Mouse (Mus musculus): ENCODE results near the gene H2-Q7. TPM values are rescaled to one million over a fixed set of nuclear protein-coding genes. Genes with fewer than 3 reads are reported as not detected.

H2-Q7 gene
- total RNA-seq, 2 experiments from 2014 or later: 0.77 to 26.3 TPM

Other genes with a start within 250 kb of the H2-Q7 start
- gene Ltb, start 244.7 kb upstream of the H2-Q7 start, total RNA-seq (2015; ENCODE audit: low replicate concordance): 4.6 TPM in 1 of 2 replicates, not detected in the other
- 1.7 and 3.8 TPM in 2 replicates for gene Ltb, start 244.7 kb upstream of the H2-Q7 start, total RNA-seq (2017; ENCODE audit: low replicate concordance)
- gene Tnf, start 237.1 kb upstream of the H2-Q7 start, total RNA-seq (2015; ENCODE audit: low replicate concordance): 10.7 and 19.2 TPM in 2 replicates
- 2.8 and 8.3 TPM in 2 replicates for gene Tnf, start 237.1 kb upstream of the H2-Q7 start, total RNA-seq (2017; ENCODE audit: low replicate concordance)
- gene Lta, start 233.8 kb upstream of the H2-Q7 start, total RNA-seq (2015; ENCODE audit: low replicate concordance): not detected in 2 replicates
- not detected in 2 replicates for gene Lta, start 233.8 kb upstream of the H2-Q7 start, total RNA-seq (2017; ENCODE audit: low replicate concordance)
- gene Gm16181, start 218.3 kb upstream of the H2-Q7 start, total RNA-seq (2015; ENCODE audit: low replicate concordance): not detected in 2 replicates
- gene Gm16181, start 218.3 kb upstream of the H2-Q7 start, total RNA-seq (2017; ENCODE audit: low replicate concordance): not detected in 2 replicates
- 1.0 and 2.7 TPM in 2 replicates for gene Atp6v1g2, start 205.5 kb upstream of the H2-Q7 start, total RNA-seq (2015; ENCODE audit: low replicate concordance)
- 3.8 TPM in 1 of 2 replicates, not detected in the other for gene Atp6v1g2, start 205.5 kb upstream of the H2-Q7 start, total RNA-seq (2017; ENCODE audit: low replicate concordance)
- gene Nfkbil1, start 203.4 kb upstream of the H2-Q7 start, total RNA-seq (2015; ENCODE audit: low replicate concordance): 0.58 and 1.0 TPM in 2 replicates
- 2.2 TPM in 1 of 2 replicates, not detected in the other for gene Nfkbil1, start 203.4 kb upstream of the H2-Q7 start, total RNA-seq (2017; ENCODE audit: low replicate concordance)
- gene Ddx39b, start 197.4 kb upstream of the H2-Q7 start, total RNA-seq (2015; ENCODE audit: low replicate concordance): 65.7 and 80.5 TPM in 2 replicates
- 48.1 and 50.2 TPM in 2 replicates for gene Ddx39b, start 197.4 kb upstream of the H2-Q7 start, total RNA-seq (2017; ENCODE audit: low replicate concordance)
- gene H2-D1, start 176.4 kb upstream of the H2-Q7 start, total RNA-seq (2015; ENCODE audit: low replicate concordance): 117 and 224 TPM in 2 replicates
- gene H2-D1, start 176.4 kb upstream of the H2-Q7 start, total RNA-seq (2017; ENCODE audit: low replicate concordance): 217 and 402 TPM in 2 replicates
- gene H2-Q1, start 118.8 kb upstream of the H2-Q7 start, total RNA-seq (2015; ENCODE audit: low replicate concordance): not detected in 2 replicates
- gene H2-Q1, start 118.8 kb upstream of the H2-Q7 start, total RNA-seq (2017; ENCODE audit: low replicate concordance): not detected in 2 replicates
- not detected in 2 replicates for gene H2-Q2, start 96.9 kb upstream of the H2-Q7 start, total RNA-seq (2015; ENCODE audit: low replicate concordance)
- not detected in 2 replicates for gene H2-Q2, start 96.9 kb upstream of the H2-Q7 start, total RNA-seq (2017; ENCODE audit: low replicate concordance)
- 3.6 and 5.6 TPM in 2 replicates for gene H2-Q4, start 59.5 kb upstream of the H2-Q7 start, total RNA-seq (2015; ENCODE audit: low replicate concordance)
- 8.3 and 8.9 TPM in 2 replicates for gene H2-Q4, start 59.5 kb upstream of the H2-Q7 start, total RNA-seq (2017; ENCODE audit: low replicate concordance)
- 5.6 and 8.5 TPM in 2 replicates for gene H2-Q6, start 14.3 kb upstream of the H2-Q7 start, total RNA-seq (2015; ENCODE audit: low replicate concordance)
- 5.9 and 7.7 TPM in 2 replicates for gene H2-Q6, start 14.3 kb upstream of the H2-Q7 start, total RNA-seq (2017; ENCODE audit: low replicate concordance)
- 0.84 and 8.3 TPM in 2 replicates for gene H2-Q10, start 30.9 kb downstream of the H2-Q7 start, total RNA-seq (2015; ENCODE audit: low replicate concordance)
- 1.0 and 2.5 TPM in 2 replicates for gene H2-Q10, start 30.9 kb downstream of the H2-Q7 start, total RNA-seq (2017; ENCODE audit: low replicate concordance)
- 1.0 TPM in 1 of 2 replicates, not detected in the other for gene Pou5f1, start 66.9 kb downstream of the H2-Q7 start, total RNA-seq (2015; ENCODE audit: low replicate concordance)
- gene Pou5f1, start 66.9 kb downstream of the H2-Q7 start, total RNA-seq (2017; ENCODE audit: low replicate concordance): not detected in 2 replicates
- 18.4 and 30.3 TPM in 2 replicates for gene Tcf19, start 77.7 kb downstream of the H2-Q7 start, total RNA-seq (2015; ENCODE audit: low replicate concordance)
- 18.8 and 19.0 TPM in 2 replicates for gene Tcf19, start 77.7 kb downstream of the H2-Q7 start, total RNA-seq (2017; ENCODE audit: low replicate concordance)
- gene Cchcr1, start 77.9 kb downstream of the H2-Q7 start, total RNA-seq (2015; ENCODE audit: low replicate concordance): 4.2 and 9.4 TPM in 2 replicates
- 25.9 and 66.8 TPM in 2 replicates for gene Cchcr1, start 77.9 kb downstream of the H2-Q7 start, total RNA-seq (2017; ENCODE audit: low replicate concordance)
- 1.3 TPM in 1 of 2 replicates, not detected in the other for gene Psors1c2, start 94.0 kb downstream of the H2-Q7 start, total RNA-seq (2015; ENCODE audit: low replicate concordance)
- not detected in 2 replicates for gene Psors1c2, start 94.0 kb downstream of the H2-Q7 start, total RNA-seq (2017; ENCODE audit: low replicate concordance)
- gene Cdsn, start 113.0 kb downstream of the H2-Q7 start, total RNA-seq (2015; ENCODE audit: low replicate concordance): not detected in 2 replicates
- gene Cdsn, start 113.0 kb downstream of the H2-Q7 start, total RNA-seq (2017; ENCODE audit: low replicate concordance): not detected in 2 replicates
- gene 2300002M23Rik, start 128.3 kb downstream of the H2-Q7 start, total RNA-seq (2015; ENCODE audit: low replicate concordance): not detected in 2 replicates
- not detected in 2 replicates for gene 2300002M23Rik, start 128.3 kb downstream of the H2-Q7 start, total RNA-seq (2017; ENCODE audit: low replicate concordance)
- gene Sfta2, start 162.4 kb downstream of the H2-Q7 start, total RNA-seq (2015; ENCODE audit: low replicate concordance): not detected in 2 replicates
- not detected in 2 replicates for gene Sfta2, start 162.4 kb downstream of the H2-Q7 start, total RNA-seq (2017; ENCODE audit: low replicate concordance)
- gene Gm9573, start 187.5 kb downstream of the H2-Q7 start, total RNA-seq (2015; ENCODE audit: low replicate concordance): not detected in 2 replicates
- gene Gm9573, start 187.5 kb downstream of the H2-Q7 start, total RNA-seq (2017; ENCODE audit: low replicate concordance): not detected in 2 replicates
- gene Mucl3, start 204.5 kb downstream of the H2-Q7 start, total RNA-seq (2015; ENCODE audit: low replicate concordance): not detected in 2 replicates
- 0.17 TPM in 1 of 2 replicates, not detected in the other for gene Mucl3, start 204.5 kb downstream of the H2-Q7 start, total RNA-seq (2017; ENCODE audit: low replicate concordance)
- gene Vars2, start 228.4 kb downstream of the H2-Q7 start, total RNA-seq (2015; ENCODE audit: low replicate concordance): 1.9 and 2.9 TPM in 2 replicates
- gene Vars2, start 228.4 kb downstream of the H2-Q7 start, total RNA-seq (2017; ENCODE audit: low replicate concordance): 2.1 and 11.0 TPM in 2 replicates
- gene Gtf2h4, start 234.6 kb downstream of the H2-Q7 start, total RNA-seq (2015; ENCODE audit: low replicate concordance): 3.3 and 5.6 TPM in 2 replicates
- 2.6 and 9.8 TPM in 2 replicates for gene Gtf2h4, start 234.6 kb downstream of the H2-Q7 start, total RNA-seq (2017; ENCODE audit: low replicate concordance)